Mouse (Mus musculus): Measurements from ENCODE around the gene Kcnmb1.

DNA sequence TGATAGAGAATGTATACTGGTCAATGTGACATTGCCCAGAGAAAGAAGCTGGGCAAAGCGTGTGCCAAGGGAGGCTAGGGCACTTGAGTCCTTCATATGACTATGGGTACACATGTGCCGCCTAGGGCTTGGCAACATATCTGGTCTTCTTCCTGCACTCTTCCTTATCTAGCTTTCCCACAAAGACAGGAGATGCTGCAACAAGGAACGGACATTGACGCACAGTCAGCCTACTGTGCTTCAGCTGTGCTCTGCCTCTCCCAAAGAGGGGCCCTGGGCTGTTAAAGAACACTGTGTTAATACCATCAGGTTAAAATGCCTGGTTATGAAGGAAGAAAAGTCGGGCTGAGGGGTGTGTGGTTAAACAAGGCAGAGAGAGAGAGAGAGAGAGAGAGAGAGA is 6.2 kb upstream of the Kcnmb1 start:
- TF ChIP-seq EP300 (IDR thresholded peaks at IDR 0.05; ENCODE audit: low read length), result no peak
- no peak for TF ChIP-seq E2F4 (IDR thresholded peaks at IDR 0.05; ENCODE audit: insufficient replicate concordance, low read depth, low read length)
- no peak for TF ChIP-seq CHD1 (IDR thresholded peaks at IDR 0.05; ENCODE audit: low read depth, low read length)
- no peak for TF ChIP-seq POLR2A (IDR thresholded peaks at IDR 0.05; ENCODE audit: low read depth, low read length)
- TF ChIP-seq POLR2AphosphoS2 (IDR thresholded peaks at IDR 0.05; ENCODE audit: low read depth, low read length), result no peak
- TF ChIP-seq CTCF (conservative IDR thresholded peaks at IDR 0.05 in 1 of 2, IDR thresholded peaks at IDR 0.05 in 1 of 2; ENCODE audit: low read depth in 2 of 2, low read length in 2 of 2), result no peak
- TF ChIP-seq ZMIZ1 (IDR thresholded peaks at IDR 0.05; ENCODE audit: low read depth, low read length), result no peak
- TF ChIP-seq MAX (IDR thresholded peaks at IDR 0.05; ENCODE audit: low read length), result no peak
- TF ChIP-seq CHD2 (IDR thresholded peaks at IDR 0.05; ENCODE audit: low read length), result no peak
- no peak for TF ChIP-seq MXI1 (IDR thresholded peaks at IDR 0.05; ENCODE audit: low read depth, low read length)
- no peak for TF ChIP-seq TBP (conservative IDR thresholded peaks at IDR 0.05; ENCODE audit: low read depth, low read length)

All from CH12.LX (cell line).